Mouse (Mus musculus) forebrain, postnatal 0 days (tissue): Measurements from ENCODE around the gene Tecpr1. TPM values are rescaled to one million over a fixed set of nuclear protein-coding genes. Genes with fewer than 3 reads are reported as not detected.

Experiments
- ATAC-seq: fragments of 200-750 bp; cut with Nextera tagmentation; 2 replicates; pipeline ENCODE4 v1.8.0; 2017; ENCODE audit warnings: mild to moderate bottlenecking, moderate library complexity
- DNase-seq: peaks from one replicate; pipeline ENCODE4 v3.0.0-alpha.2; 2015
- H3K27ac ChIP-seq: fragments of 300-500 bp; sonication (generic); 2 replicates; pipeline ENCODE4 v1.5.1; 2014; ENCODE audit warnings: low read depth, mild to moderate bottlenecking, antibody characterized with exemption, low read length, moderate library complexity, mixed read lengths
- H3K27me3 ChIP-seq: fragments of 300-500 bp; sonication (generic); 2 replicates; pipeline ENCODE4 v1.6.1; 2014; ENCODE audit warnings: mild to moderate bottlenecking, low read length, mixed read lengths; ENCODE audit not compliant: insufficient read depth
- H3K36me3 ChIP-seq: fragments of 300-500 bp; sonication (generic); 2 replicates; pipeline ENCODE4 v1.6.1; 2014; ENCODE audit warnings: mild to moderate bottlenecking, moderate library complexity; ENCODE audit not compliant: insufficient read depth
- H3K4me1 ChIP-seq: fragments of 300-500 bp; sonication (generic); 2 replicates; pipeline ENCODE4 v1.6.1; 2014; ENCODE audit warnings: antibody characterized with exemption; ENCODE audit not compliant: insufficient read depth
- H3K4me2 ChIP-seq: fragments of 300-500 bp; sonication (generic); 2 replicates; pipeline ENCODE4 v1.6.1; 2014; ENCODE audit warnings: low read depth, mild to moderate bottlenecking, moderate library complexity
- H3K4me3 ChIP-seq: fragments of 300-500 bp; sonication (generic); 2 replicates; pipeline ENCODE4 v1.5.1; 2014; ENCODE audit warnings: low read depth, low read length, mixed read lengths
- H3K9ac ChIP-seq: fragments of 300-500 bp; sonication (generic); 2 replicates; pipeline ENCODE4 v1.6.1; 2014; ENCODE audit warnings: mild to moderate bottlenecking
- H3K9me3 ChIP-seq: fragments of 300-500 bp; sonication (generic); 2 replicates; pipeline ENCODE4 v1.6.1; 2016; ENCODE audit warnings: low read length
- CTCF ChIP-seq: sonication (generic); IDR thresholded peaks from 2 replicates; pipeline ENCODE4 v1.5.1; 2016; ENCODE audit warnings: antibody characterized with exemption, control low read depth, low read depth
- WGBS: fragments of 180-500 bp; shearing (Covaris S2); extraction: QIAGEN DNeasy Blood & Tissue Kit; methylation state at CpG from one replicate; pipeline ENCODE4 v1.1.7; 2014; 5-methylcytosine and 5-hydroxymethylcytosine counted together
- polyA plus RNA-seq: library from polyadenylated mRNA; unstranded; fragments of >200 nt; fragmentation: Nextera tagmentation; extraction: Ambion mirVana; gene quantifications from 2 replicates; pipeline ENCODE4 v1.2.1, GENCODE M21; 2015
- total RNA-seq: library from RNA; depleted of rRNA; stranded (reverse); fragments of >200 nt; gene quantifications from 2 replicates; pipeline ENCODE4 v1.2.3, GENCODE M21; 2014

Gene Tecpr1
- total and polyA plus RNA-seq, 2 experiments from 2014 or later, result 32.7 to 57.7 TPM

DNA sequence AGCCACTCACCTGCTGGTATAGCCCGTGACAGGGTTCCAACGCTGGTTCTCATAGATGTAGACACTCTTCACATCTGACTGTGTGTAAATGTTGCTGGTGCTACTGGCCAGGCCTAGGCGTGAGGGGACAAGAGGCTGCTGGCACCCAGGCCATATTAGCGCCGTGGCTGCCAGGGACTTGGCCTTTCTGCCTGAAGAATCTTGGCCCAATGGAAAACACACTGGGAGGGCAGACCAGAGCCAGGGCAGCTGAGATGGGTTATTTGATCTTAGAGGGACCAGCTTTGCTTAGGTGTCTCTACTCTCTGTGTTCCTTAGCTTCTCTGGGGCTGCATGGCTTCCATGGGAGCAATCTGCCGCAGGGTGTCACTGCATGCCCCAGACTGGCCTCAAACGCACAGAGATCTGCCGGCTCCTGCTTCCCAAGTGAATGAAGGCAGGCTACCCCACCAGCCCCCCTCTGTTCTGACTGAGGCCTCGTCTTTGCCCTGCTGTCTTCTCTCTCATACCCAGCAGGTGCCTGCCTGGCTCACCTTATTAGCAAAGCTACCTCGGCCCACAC, 19.9 kb downstream of the Tecpr1 start:
- H3K9me3 ChIP-seq, result no peaks in the 10 kb centered on the region
- no peak overlapping the region for H3K9ac ChIP-seq
- H3K4me2 ChIP-seq, result no peak overlapping the region
- DNase-seq, result no peak
- H3K4me1 ChIP-seq, result no peaks in the 10 kb centered on the region
- H3K27ac ChIP-seq, result no peak overlapping the region
- 89% methylated on average over 10 of the region's 10 CpGs for WGBS
- peaks cover 80% of the 10 kb centered on the region for H3K36me3 ChIP-seq
- no peak for TF ChIP-seq CTCF
- no peaks in the 10 kb centered on the region for H3K27me3 ChIP-seq
- no peak overlapping the region for H3K4me3 ChIP-seq
- no peak for ATAC-seq

DNA sequence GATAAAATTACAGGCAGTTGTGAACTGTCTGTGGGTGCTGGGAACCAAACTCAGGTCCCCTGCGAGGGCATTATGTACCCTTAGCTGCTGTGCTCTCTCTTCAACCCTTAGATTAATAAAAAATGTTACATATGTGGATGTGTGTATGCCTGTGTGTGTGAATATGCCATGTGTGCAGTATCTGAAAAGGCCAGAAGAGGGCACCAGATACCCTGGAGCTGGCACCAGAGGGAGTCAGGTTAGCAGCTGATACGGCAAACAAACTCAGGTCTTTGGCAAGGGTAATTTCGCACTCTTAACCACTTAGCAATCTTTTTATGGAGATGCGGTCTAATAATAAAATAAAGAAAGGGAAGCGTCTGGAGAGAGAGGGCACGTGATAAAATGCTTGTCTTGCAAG, 21.0 kb downstream of the Tecpr1 start:
- Histone ChIP-seq H3K9ac (no peak overlapping the region), H3K36me3 (peaks cover 78% of the 10 kb centered on the region), H3K9me3 (no peaks in the 10 kb centered on the region), H3K4me3 (no peak overlapping the region), H3K27ac (no peak overlapping the region), H3K4me2 (no peak overlapping the region), H3K27me3 (no peaks in the 10 kb centered on the region), H3K4me1 (no peaks in the 10 kb centered on the region)
- DNase-seq (no peak), ATAC-seq (no peak)
- 96% methylated on average over 6 of the region's 6 CpGs for WGBS
- TF ChIP-seq CTCF, result peak; percentile 36; the same call in 1 of the 2 replicates

DNA sequence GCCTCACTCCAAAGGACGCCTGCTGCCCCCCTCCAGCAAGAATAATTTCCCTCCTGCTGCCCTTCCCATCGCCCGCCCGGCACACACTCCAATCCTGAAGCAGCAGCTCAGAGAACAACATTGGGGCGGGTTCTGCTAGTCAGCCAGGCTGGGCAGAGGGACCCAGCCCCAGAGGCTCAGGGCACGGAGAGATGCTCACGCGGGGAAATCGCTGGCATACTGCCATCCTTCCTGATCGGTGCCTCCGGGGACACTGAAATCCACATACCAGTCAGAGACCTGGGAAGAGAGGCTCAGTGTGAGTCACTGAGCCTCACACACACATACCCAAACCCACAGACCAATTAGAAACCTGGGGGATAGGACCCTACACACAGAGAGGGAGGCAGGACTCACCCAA, 22.8 kb downstream of the Tecpr1 start:
- no peaks in the 10 kb centered on the region for H3K4me1 ChIP-seq
- no peak overlapping the region for H3K27ac ChIP-seq
- H3K9me3 ChIP-seq, result no peaks in the 10 kb centered on the region
- TF ChIP-seq CTCF, result no peak
- no peak overlapping the region for H3K4me3 ChIP-seq
- no peak overlapping the region for H3K9ac ChIP-seq
- 58% methylated on average over 11 of the region's 11 CpGs for WGBS
- H3K36me3 ChIP-seq, result peaks cover 61% of the 10 kb centered on the region
- no peak for DNase-seq
- no peak overlapping the region for H3K4me2 ChIP-seq
- H3K27me3 ChIP-seq, result no peaks in the 10 kb centered on the region
- no peak for ATAC-seq

DNA sequence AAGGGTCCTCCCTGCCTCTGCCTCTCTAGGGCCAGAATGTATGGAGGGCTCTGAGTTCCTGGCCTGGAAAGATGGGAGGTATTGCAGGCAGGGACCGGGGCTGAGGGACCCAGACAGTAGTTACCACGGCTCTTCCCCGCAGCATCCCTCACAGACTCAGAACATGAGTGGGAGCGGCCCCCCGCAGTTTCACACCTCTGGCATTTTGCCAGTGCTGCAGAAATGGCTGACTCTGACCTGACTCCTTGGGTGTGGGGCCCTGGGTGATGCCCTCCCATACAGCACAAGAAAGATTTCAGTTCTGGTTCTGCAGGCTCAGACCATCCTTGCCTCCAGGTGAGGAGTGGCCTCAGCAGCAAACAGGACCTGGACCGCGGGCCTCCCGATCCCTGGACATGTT, 27.8 kb downstream of the Tecpr1 start:
- ATAC-seq, result no peak
- 82% methylated on average over 8 of the region's 8 CpGs for WGBS
- peaks cover 19% of the 10 kb centered on the region for H3K36me3 ChIP-seq

DNA sequence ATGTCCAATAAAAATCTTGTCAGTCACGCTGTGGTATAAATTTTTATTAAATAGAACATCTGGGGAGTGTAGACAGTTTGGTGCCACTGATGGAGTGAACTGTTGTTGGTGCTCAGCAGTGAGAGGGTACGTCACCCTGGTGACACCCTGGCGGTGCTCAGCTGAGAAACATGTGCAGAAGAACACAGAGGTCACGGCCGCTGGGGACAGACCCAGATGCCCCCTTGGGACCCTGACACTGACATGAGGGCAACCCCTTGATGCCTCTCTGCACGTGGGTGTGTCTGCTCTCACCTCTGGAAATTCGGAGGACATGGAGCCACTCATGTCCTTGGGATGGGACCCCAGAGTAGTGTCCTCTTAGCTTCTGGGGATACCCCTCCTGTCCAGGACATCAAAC, 29.0 kb downstream of the Tecpr1 start:
- no peak overlapping the region for H3K27ac ChIP-seq
- 86% methylated on average over 7 of the region's 7 CpGs for WGBS
- ATAC-seq (no peak), DNase-seq (no peak)
- H3K4me2 ChIP-seq, result no peak overlapping the region
- no peaks in the 10 kb centered on the region for H3K9me3 ChIP-seq
- no peak for TF ChIP-seq CTCF
- no peaks in the 10 kb centered on the region for H3K27me3 ChIP-seq
- H3K4me1 ChIP-seq, result 0 out of 2 replicates have a peak, but pooled peaks cover 4% of the 10 kb centered on the region
- no peak overlapping the region for H3K4me3 ChIP-seq
- H3K9ac ChIP-seq, result no peak overlapping the region
- H3K36me3 ChIP-seq, result peaks cover 10% of the 10 kb centered on the region; the same call in 1 of the 2 replicates

More for the DNA sequence above, 27.8 kb downstream of the Tecpr1 start:
- DNase-seq, result no peak
- H3K9me3 ChIP-seq, result no peaks in the 10 kb centered on the region
- no peak for TF ChIP-seq CTCF
- H3K4me3 ChIP-seq, result no peak overlapping the region
- no peak overlapping the region for H3K9ac ChIP-seq
- H3K27ac ChIP-seq, result no peak overlapping the region
- no peaks in the 10 kb centered on the region for H3K27me3 ChIP-seq
- H3K4me2 ChIP-seq, result no peak overlapping the region
- no peaks in the 10 kb centered on the region for H3K4me1 ChIP-seq

DNA sequence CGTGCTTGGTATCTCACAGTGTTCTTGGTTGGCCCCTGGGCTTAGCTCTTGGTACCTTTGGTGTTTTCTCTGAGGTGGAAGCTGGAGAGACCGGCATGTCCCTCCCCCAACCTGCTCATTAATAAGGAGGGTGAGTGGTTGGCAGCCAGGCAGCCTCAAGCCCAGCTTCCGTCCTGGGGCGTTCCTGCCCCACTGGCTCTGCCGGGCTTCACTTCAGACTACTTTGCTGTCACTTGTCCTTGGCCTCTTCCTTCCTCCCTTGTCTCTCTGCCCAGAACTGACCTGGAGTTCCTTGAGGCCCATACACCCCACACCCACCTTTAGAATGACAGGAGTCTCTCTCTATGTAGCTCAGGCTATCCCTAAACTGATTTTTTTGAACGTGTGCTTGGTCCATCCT, 30.7 kb downstream of the Tecpr1 start:
- H3K27me3 ChIP-seq, result no peaks in the 10 kb centered on the region
- no peak for TF ChIP-seq CTCF
- peaks cover 9% of the 10 kb centered on the region; the same call in 1 of the 2 replicates for H3K36me3 ChIP-seq
- DNase-seq, result no peak
- H3K9me3 ChIP-seq, result no peaks in the 10 kb centered on the region
- H3K9ac ChIP-seq, result no peak overlapping the region
- H3K4me3 ChIP-seq, result no peak overlapping the region
- H3K27ac ChIP-seq, result no peak overlapping the region
- WGBS, result 80% methylated on average over 6 of the region's 6 CpGs
- no peak overlapping the region for H3K4me2 ChIP-seq
- H3K4me1 ChIP-seq, result 0 out of 2 replicates have a peak, but pooled peaks cover 4% of the 10 kb centered on the region
- no peak for ATAC-seq

DNA sequence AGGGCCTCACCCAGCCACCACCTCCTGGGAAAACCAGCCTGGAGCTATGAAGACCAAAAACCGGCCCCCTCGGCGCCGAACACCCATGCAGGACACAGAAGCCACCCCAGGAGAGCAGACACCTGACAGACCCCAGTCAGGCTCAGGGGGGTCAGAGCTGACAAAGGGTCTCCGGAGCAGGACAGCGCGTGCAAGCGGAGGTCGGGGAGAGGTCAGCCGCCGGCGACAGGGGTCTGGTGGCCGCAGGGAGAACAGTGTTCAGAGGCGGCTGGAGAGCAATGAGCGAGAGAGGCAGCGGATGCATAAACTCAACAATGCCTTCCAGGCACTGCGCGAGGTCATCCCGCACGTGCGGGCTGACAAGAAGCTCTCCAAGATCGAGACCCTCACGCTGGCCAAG, 32.4 kb downstream of the Tecpr1 start:
- Histone ChIP-seq H3K4me2 (no peak overlapping the region), H3K4me1 (0 out of 2 replicates have a peak, but pooled peaks cover 4% of the 10 kb centered on the region), H3K9me3 (no peaks in the 10 kb centered on the region), H3K27me3 (no peaks in the 10 kb centered on the region), H3K27ac (no peak overlapping the region), H3K36me3 (peaks cover 11% of the 10 kb centered on the region), H3K9ac (no peak overlapping the region), H3K4me3 (no peak overlapping the region)
- DNase-seq (no peak), ATAC-seq (no peak)
- WGBS, result 52% methylated on average over 23 of the region's 23 CpGs
- no peak for TF ChIP-seq CTCF
